Mouse (Mus musculus) kidney, embryonic 16.5 days (tissue): ENCODE results near the gene B3gnt7. TPM values are rescaled to one million over a fixed set of nuclear protein-coding genes. Genes with fewer than 3 reads are reported as not detected.
A peak's percentile ranks its signal among the peaks of the same experiment; 100 is the strongest.

Experiments
- ATAC-seq: fragments of 200-750 bp; cut with Nextera tagmentation; 2 replicates; pipeline ENCODE4 v1.8.0; 2017; ENCODE audit warnings: moderate TSS enrichment; ENCODE audit not compliant: low FRiP score, low TSS enrichment
- H3K27ac ChIP-seq: fragments of 300-500 bp; sonication (generic); 2 replicates; pipeline ENCODE4 v1.5.1; 2014; ENCODE audit warnings: low read length
- H3K27me3 ChIP-seq: fragments of 300-500 bp; sonication (generic); 2 replicates; pipeline ENCODE4 v1.6.1; 2014; ENCODE audit warnings: low read length, control low read depth, mixed read lengths; ENCODE audit not compliant: insufficient read depth
- H3K36me3 ChIP-seq: fragments of 300-500 bp; sonication (generic); 2 replicates; pipeline ENCODE4 v1.6.1; 2014; ENCODE audit warnings: low read length, control low read depth, mixed read lengths; ENCODE audit not compliant: insufficient read depth
- H3K4me1 ChIP-seq: fragments of 300-500 bp; sonication (generic); 2 replicates; pipeline ENCODE4 v1.6.1; 2014; ENCODE audit warnings: low read length, control low read depth, mixed read lengths; ENCODE audit not compliant: insufficient read depth
- H3K4me2 ChIP-seq: fragments of 300-500 bp; sonication (generic); replicated peaks from 2 replicates; pipeline ENCODE4 v1.6.1; 2014; ENCODE audit warnings: low read depth, low read length
- H3K4me3 ChIP-seq: fragments of 300-500 bp; sonication (generic); 2 replicates; pipeline ENCODE4 v1.5.1; 2014; ENCODE audit warnings: mild to moderate bottlenecking, low read length
- H3K9ac ChIP-seq: fragments of 300-500 bp; sonication (generic); replicated peaks from 2 replicates; pipeline ENCODE4 v1.6.1; 2014; ENCODE audit warnings: low read length
- H3K9me3 ChIP-seq: fragments of 300-500 bp; sonication (generic); 2 replicates; pipeline ENCODE4 v1.6.1; 2016; ENCODE audit warnings: low read length, control low read depth
- WGBS: fragments of 180-500 bp; shearing (Covaris S2); extraction: QIAGEN DNeasy Blood & Tissue Kit; methylation state at CpG from one replicate; pipeline ENCODE4 v1.1.7; 2014; 5-methylcytosine and 5-hydroxymethylcytosine counted together
- polyA plus RNA-seq: library from polyadenylated mRNA; unstranded; fragments of >200 nt; fragmentation: Nextera tagmentation; extraction: Ambion mirVana; gene quantifications from 2 replicates; pipeline ENCODE4 v1.2.1, GENCODE M21; 2015

B3gnt7 gene
- polyA plus RNA-seq, 1 experiment from 2014 or later, result 10.5 TPM

DNA sequence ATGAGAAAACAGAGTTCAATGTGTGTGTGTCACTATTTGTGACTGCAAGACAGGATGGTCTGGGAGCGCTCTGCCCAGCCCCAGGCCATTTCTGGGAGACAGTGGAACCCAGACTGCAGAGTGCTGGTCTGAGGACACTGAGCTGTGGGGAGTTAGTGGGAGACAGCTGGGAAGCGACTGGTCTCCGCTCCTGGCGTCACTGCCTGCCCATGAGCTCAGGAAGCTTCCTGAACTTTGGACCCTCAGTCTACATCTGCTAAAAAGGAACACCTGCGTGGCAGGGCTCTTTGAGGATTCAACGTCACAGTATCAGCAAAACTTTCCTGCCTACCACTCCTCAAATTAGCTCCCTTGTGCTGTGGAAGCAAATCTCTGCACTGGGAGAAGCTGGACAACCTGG is 30.9 kb upstream of the B3gnt7 start:
- 82% methylated on average over 6 of the region's 6 CpGs for WGBS
- no peaks in the 10 kb centered on the region for H3K36me3 ChIP-seq
- no peak overlapping the region for H3K27ac ChIP-seq
- H3K9ac ChIP-seq, result no peak overlapping the region
- H3K4me3 ChIP-seq, result no peak overlapping the region
- H3K4me1 ChIP-seq, result no peaks in the 10 kb centered on the region
- H3K4me2 ChIP-seq, result no peak overlapping the region
- H3K9me3 ChIP-seq, result no peaks in the 10 kb centered on the region
- no peaks in the 10 kb centered on the region for H3K27me3 ChIP-seq
- no peak for ATAC-seq

DNA sequence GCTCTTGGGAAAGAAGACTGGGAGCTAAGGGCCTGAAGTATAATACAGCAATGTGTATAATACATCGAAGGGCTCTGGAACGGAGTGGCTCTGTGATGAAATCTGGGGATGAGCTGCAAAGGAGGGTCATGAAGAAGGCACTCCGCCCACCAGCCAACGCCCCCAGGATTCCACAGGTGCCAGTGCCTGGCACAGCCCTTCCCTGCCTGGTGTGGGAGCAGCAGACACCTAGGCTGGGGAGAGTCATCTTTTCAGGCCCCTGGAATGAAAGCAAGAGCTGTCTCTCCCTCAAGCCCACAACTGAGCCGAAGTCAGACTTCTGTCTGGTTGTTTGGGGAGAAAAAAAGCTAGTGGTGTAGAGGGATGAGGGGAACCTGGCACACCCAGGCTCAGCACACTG is 25.6 kb upstream of the B3gnt7 start:
- no peak overlapping the region for H3K4me2 ChIP-seq
- WGBS, result 83% methylated on average over 5 of the region's 5 CpGs
- no peak overlapping the region for H3K4me3 ChIP-seq
- no peak for ATAC-seq
- H3K27me3 ChIP-seq, result no peaks in the 10 kb centered on the region
- 0 out of 2 replicates have a peak, but pooled peaks cover under 1% of the 10 kb centered on the region for H3K4me1 ChIP-seq
- H3K9ac ChIP-seq, result no peak overlapping the region
- H3K36me3 ChIP-seq, result no peaks in the 10 kb centered on the region
- no peak overlapping the region for H3K27ac ChIP-seq
- no peaks in the 10 kb centered on the region for H3K9me3 ChIP-seq

DNA sequence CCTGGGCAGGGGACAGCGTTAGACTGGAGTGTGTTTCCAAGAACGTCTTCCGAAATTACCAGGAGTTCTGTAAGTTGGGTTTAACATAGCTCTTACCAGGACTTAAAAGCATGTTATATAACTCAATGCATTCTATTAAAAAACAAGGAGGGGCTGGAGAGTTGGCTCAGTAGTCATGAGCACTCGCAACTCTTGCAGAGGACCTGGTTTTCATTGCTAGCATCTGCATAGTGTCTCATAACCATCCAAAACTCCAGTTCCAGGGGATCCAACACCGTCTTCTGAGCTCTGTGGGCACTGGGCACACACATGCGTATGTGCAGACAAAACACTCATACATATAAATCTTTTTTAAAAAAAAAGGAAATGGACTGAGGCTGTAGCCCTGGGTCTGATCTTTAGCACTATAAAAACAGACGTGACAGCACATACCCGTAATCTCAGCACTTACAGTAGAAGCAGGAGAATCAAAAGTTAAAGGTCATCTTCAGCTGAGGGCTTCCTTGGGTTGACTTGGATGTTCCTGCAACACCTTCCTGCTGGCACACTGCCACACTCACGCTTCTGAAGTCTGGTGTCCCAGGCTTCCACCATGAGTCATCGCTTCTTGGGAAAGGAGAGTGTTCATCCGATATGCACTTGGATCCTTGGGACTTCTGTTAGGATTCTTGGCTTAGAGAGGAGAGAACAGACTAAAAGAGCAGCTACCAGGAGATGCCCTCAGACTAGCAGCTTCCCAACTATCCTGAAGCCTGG is 20.7 kb upstream of the B3gnt7 start:
- ATAC-seq, result no peak
- no peaks in the 10 kb centered on the region for H3K27me3 ChIP-seq
- H3K9me3 ChIP-seq, result no peaks in the 10 kb centered on the region
- H3K4me1 ChIP-seq, result 0 out of 2 replicates have a peak, but pooled peaks cover 4% of the 10 kb centered on the region
- no peak overlapping the region for H3K4me3 ChIP-seq
- no peak overlapping the region for H3K9ac ChIP-seq
- no peaks in the 10 kb centered on the region for H3K36me3 ChIP-seq
- H3K27ac ChIP-seq, result no peak overlapping the region
- no peak overlapping the region for H3K4me2 ChIP-seq
- WGBS, result 77% methylated on average over 11 of the region's 11 CpGs

DNA sequence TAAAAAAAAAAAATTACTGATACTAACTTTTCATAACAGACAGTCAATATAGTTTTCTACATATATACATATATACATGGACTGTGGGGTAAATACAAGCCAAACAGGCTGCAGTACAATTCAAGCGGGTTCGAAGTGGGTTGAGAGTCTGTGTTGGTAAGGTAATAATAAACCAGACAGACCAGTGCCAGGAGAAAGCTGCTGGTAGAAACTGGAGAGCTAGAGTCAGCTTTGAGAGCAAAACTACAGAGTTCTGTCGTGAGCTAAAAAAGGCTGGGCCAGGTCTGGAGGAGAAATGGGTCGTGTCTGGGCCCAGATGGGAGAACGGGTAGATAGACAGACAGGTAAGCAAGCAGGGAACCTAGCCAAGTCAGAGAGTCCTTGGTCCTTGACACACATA is 18.5 kb upstream of the B3gnt7 start:
- Histone ChIP-seq H3K9ac (no peak overlapping the region), H3K36me3 (no peaks in the 10 kb centered on the region), H3K4me3 (no peak overlapping the region), H3K27ac (no peak overlapping the region), H3K4me1 (0 out of 2 replicates have a peak, but pooled peaks cover 4% of the 10 kb centered on the region), H3K9me3 (no peaks in the 10 kb centered on the region), H3K27me3 (no peaks in the 10 kb centered on the region), H3K4me2 (no peak overlapping the region)
- 84% methylated on average over 5 of the region's 5 CpGs for WGBS
- no peak for ATAC-seq

DNA sequence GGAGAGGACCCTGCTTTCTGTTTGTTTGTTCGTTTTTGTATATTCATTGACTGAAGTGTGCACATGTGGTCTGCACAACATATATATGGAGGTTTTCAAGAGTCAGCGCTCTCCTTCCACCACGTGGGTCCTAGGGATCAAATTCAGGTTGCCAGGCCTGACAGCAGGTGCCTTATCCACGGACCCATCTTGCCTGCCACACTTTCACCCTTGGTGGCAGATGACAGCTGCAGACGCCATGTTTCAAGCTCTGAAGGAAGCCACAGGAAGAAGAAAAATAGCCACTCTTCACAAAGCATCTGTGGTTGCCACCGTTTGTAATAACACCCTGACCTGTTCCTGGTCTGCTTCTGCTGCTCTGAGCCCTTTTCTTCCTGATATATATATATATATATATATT is 17.3 kb upstream of the B3gnt7 start:
- Histone ChIP-seq H3K4me2 (no peak overlapping the region), H3K27me3 (no peaks in the 10 kb centered on the region), H3K4me3 (no peak overlapping the region), H3K4me1 (0 out of 2 replicates have a peak, but pooled peaks cover 4% of the 10 kb centered on the region), H3K9me3 (no peaks in the 10 kb centered on the region), H3K9ac (no peak overlapping the region), H3K27ac (no peak overlapping the region), H3K36me3 (no peaks in the 10 kb centered on the region)
- WGBS, result 85% methylated on average over 6 of the region's 6 CpGs
- ATAC-seq, result no peak

DNA sequence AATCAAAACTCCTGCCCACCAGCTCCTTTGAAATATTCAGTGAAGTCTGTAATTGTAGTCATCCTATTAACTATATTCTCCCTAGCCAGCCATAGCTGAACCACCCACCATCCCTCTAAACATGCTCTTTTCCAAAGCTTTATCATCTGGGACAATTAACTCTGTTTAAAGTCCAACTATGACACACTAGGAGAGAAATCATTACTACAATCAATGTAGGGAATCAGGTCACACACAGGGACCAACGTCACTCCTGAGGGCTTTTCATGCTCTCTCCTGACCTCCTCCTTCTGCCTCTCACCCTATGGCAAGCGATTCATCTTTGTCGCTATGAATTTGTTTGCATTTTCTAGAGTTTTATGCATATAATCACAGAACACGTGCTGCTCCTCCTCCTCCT is 15.2 kb upstream of the B3gnt7 start:
- ATAC-seq, result no peak

DNA sequence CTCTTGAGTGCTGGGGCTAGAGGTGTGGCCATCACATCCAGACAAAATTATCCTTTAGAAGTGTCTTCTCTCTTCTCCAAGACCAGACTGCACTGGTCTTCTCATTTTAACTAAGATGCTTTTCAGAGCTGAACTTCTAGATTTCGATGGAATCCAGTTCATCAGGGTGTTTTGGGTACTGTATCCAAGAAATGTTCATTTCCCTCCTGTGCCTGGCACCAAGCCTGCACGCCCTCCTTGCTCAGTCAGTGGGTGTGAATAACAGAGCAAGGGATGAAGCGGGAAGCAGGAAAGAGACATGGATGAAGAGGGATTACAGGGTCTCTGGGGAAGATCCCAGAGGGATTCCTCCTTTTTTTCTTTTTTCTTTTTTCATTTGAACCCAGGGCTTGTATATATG is 12.2 kb upstream of the B3gnt7 start:
- ATAC-seq, result no peak
- Histone ChIP-seq H3K4me1 (no peaks in the 10 kb centered on the region), H3K4me3 (no peak overlapping the region), H3K9ac (no peak overlapping the region), H3K9me3 (no peaks in the 10 kb centered on the region), H3K4me2 (no peak overlapping the region), H3K27ac (no peak overlapping the region), H3K36me3 (no peaks in the 10 kb centered on the region), H3K27me3 (no peaks in the 10 kb centered on the region)
- 71% methylated on average over 3 of the region's 3 CpGs for WGBS

More for the DNA sequence above, 15.2 kb upstream of the B3gnt7 start:
- Histone ChIP-seq H3K27me3 (no peaks in the 10 kb centered on the region), H3K9me3 (no peaks in the 10 kb centered on the region), H3K4me2 (no peak overlapping the region), H3K4me3 (no peak overlapping the region), H3K4me1 (no peaks in the 10 kb centered on the region), H3K36me3 (no peaks in the 10 kb centered on the region), H3K27ac (no peak overlapping the region), H3K9ac (no peak overlapping the region)
- WGBS, result 83% methylated on average over 4 of the region's 4 CpGs

DNA sequence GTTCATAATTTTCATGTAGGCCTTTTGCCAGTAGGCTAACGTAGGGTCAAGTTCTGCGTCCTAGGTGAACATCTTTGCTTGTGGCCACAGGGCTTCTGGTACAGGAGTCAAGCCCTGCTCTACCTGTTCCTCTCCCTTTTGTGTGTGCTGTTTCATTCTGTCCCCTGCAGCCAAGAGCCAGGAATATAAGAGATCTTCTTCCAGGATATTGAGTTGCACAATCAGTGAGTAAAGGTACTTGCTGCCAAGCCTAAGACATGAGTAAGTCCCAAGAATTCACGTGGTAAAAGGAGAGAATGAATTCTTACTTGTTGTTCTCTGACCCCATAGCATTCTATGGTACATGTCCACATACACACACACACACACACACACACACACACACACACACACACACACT is 9.5 kb upstream of the B3gnt7 start:
- Histone ChIP-seq H3K36me3 (no peaks in the 10 kb centered on the region), H3K9ac (no peak overlapping the region), H3K27ac (no peak overlapping the region), H3K4me3 (no peak overlapping the region), H3K4me1 (no peaks in the 10 kb centered on the region), H3K27me3 (no peaks in the 10 kb centered on the region), H3K9me3 (no peaks in the 10 kb centered on the region), H3K4me2 (no peak overlapping the region)
- WGBS, result 94% methylated on average over 3 of the region's 3 CpGs
- no peak for ATAC-seq

DNA sequence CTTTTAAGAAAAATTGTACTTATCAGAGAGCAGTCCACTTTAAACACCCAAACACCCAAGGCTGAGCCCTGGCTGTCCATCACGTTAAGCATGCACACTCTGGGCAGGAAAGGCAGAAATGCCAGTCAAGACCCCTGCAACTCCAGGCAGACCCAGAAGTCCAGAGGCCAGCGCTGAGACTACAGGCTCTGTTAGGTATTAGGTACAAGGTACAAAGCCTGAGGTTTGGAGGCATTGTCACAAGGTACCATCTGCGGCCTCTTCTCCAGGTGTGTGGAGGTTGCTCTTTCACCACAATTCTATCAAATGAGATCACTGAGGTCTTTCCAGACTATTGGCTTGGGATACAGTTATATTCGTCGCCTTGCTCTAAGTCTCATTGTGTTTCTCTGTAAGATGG is 8.8 kb upstream of the B3gnt7 start:
- Histone ChIP-seq H3K4me3 (no peak overlapping the region), H3K27me3 (no peaks in the 10 kb centered on the region), H3K9me3 (no peaks in the 10 kb centered on the region), H3K4me2 (no peak overlapping the region), H3K27ac (0 out of 2 replicates have a peak overlapping the region, but pooled peaks have one; percentile 34), H3K9ac (no peak overlapping the region), H3K4me1 (no peaks in the 10 kb centered on the region), H3K36me3 (no peaks in the 10 kb centered on the region)
- WGBS, result 88% methylated on average over 5 of the region's 5 CpGs
- peak; percentile 91 for ATAC-seq

- H3K4me1 ChIP-seq, result no peaks in the 10 kb centered on the region
- 0 out of 2 replicates have a peak, but pooled peaks have one; percentile 28 for ATAC-seq
- no peaks in the 10 kb centered on the region for H3K27me3 ChIP-seq
- WGBS, result 35% methylated on average over 4 of the region's 4 CpGs
- H3K9me3 ChIP-seq, result no peaks in the 10 kb centered on the region
- no peak overlapping the region for H3K4me2 ChIP-seq
- H3K36me3 ChIP-seq, result no peaks in the 10 kb centered on the region
- H3K9ac ChIP-seq, result no peak overlapping the region
- H3K27ac ChIP-seq, result 0 out of 2 replicates have a peak overlapping the region, but pooled peaks have one; percentile 34
- H3K4me3 ChIP-seq, result no peak overlapping the region
Measured at GRCm38 (mm10) chr1:86294472-86294871, 8.2 kb upstream of the B3gnt7 start.
